Mouse (Mus musculus) bone marrow, adult 2 months (tissue): ENCODE data around the gene Sstr1.

Experiments
- CTCF ChIP-seq: fragments of 200-500 bp; IDR thresholded peaks from 2 replicates; pipeline ENCODE4 v1.5.1; 2011; ENCODE audit warnings: low read length, control low read depth; ENCODE audit not compliant: control insufficient read depth, insufficient read depth
- POLR2A ChIP-seq: fragments of 200-500 bp; IDR thresholded peaks from 2 replicates; pipeline ENCODE4 v1.6.1; 2011; ENCODE audit warnings: low read depth, mild to moderate bottlenecking, control low read depth, low read length, borderline replicate concordance; ENCODE audit not compliant: control insufficient read depth

GRCm38 (mm10) chr12:58201190-58201589 is 10.4 kb upstream of the Sstr1 start:
- TF ChIP-seq CTCF (no peak), POLR2A (no peak)
